In genomic region chr11:52282420-52282773, GRCm38 (mm10) we compare ENCODE assay signal across 8 mouse cellular contexts. TPM values are rescaled to one million over a fixed set of nuclear protein-coding genes. Genes with fewer than 3 reads are reported as not detected.
DNase-seq lines count a peak whose midpoint lies in the region; ATAC-seq and TF ChIP-seq lines count a peak whose summit lies in the region.

No protein-coding gene starts in this region.

- H3K9me3 ChIP-seq in heart, embryonic 11.5 days (replicated peaks; ENCODE audit: control insufficient read depth, low read length) = no peaks in the 10 kb centered on the region
- no peaks in the 10 kb centered on the region for H3K9me3 ChIP-seq in ES-Bruce4 (replicated peaks; ENCODE audit: control insufficient read depth, insufficient read depth, low read length, poor library complexity, severe bottlenecking)
- H3K9me3 ChIP-seq in forebrain, embryonic 16.5 days (ENCODE audit: control insufficient read depth, low read length) = no peaks in the 10 kb centered on the region

- no peak for ATAC-seq in heart, embryonic 11.5 days (replicated peaks; ENCODE audit: insufficient number of reproducible peaks, low FRiP score, low TSS enrichment)
- no peak for ATAC-seq in forebrain, embryonic 16.5 days

- peak overlapping the region; percentile 68 for H3K4me3 ChIP-seq in heart, embryonic 11.5 days (ENCODE audit: low read depth, low read length)
- peak overlapping the region; percentile 94 for H3K4me3 ChIP-seq in ES-Bruce4 (ENCODE audit: low read depth, low read length)
- peak overlapping the region; percentile 71 for H3K4me3 ChIP-seq in forebrain, embryonic 16.5 days (replicated peaks; ENCODE audit: low read length)

- peak overlapping the region; percentile 73 for H3K9ac ChIP-seq in heart, embryonic 11.5 days (ENCODE audit: low read depth, low read length)
- peak overlapping the region; percentile 78 for H3K9ac ChIP-seq in ES-Bruce4 (ENCODE audit: low read depth, poor library complexity, severe bottlenecking)
- H3K9ac ChIP-seq in forebrain, embryonic 16.5 days (replicated peaks; ENCODE audit: low read depth, low read length) = peak overlapping the region; percentile 58

- peaks cover 12% of the 10 kb centered on the region; the same call in 1 of the 2 replicates for H3K27me3 ChIP-seq in heart, embryonic 11.5 days (ENCODE audit: control insufficient read depth, insufficient read depth, low read length)
- no peaks in the 10 kb centered on the region for H3K27me3 ChIP-seq in ES-Bruce4 (ENCODE audit: control insufficient read depth, insufficient read depth, low read length, poor library complexity, severe bottlenecking)
- H3K27me3 ChIP-seq in forebrain, embryonic 16.5 days (replicated peaks; ENCODE audit: control insufficient read depth, insufficient read depth, low read length) = peaks cover 13% of the 10 kb centered on the region

- DNase-seq in heart, postnatal 4 days = no peak
- peak; percentile 42 to 52 for DNase-seq in lung, postnatal 4 days
- peak; percentile 87 for DNase-seq in thymus, postnatal 25 days
- no peak for DNase-seq in cerebellum, adult 11 months
- DNase-seq in spleen, postnatal 14 days (ENCODE audit: low spot score in 2 of 2) = no peak

- 3% methylated on average over 19 of the region's 19 CpGs for WGBS in heart, embryonic 11.5 days (ENCODE audit: insufficient replicate concordance)
- 0% methylated on average over 19 of the region's 19 CpGs for WGBS in forebrain, embryonic 16.5 days

- no peak overlapping the region for H3K27ac ChIP-seq in heart, embryonic 11.5 days (ENCODE audit: low read depth, low read length)
- no peak overlapping the region for H3K27ac ChIP-seq in ES-Bruce4 (ENCODE audit: insufficient read depth, low read length)
- H3K27ac ChIP-seq in forebrain, embryonic 16.5 days (ENCODE audit: low read length) = no peak overlapping the region

- TF ChIP-seq CTCF in ES-Bruce4 (IDR thresholded peaks at IDR 0.05; ENCODE audit: low read depth, low read length) = no peak

- H3K36me3 ChIP-seq in heart, embryonic 11.5 days (ENCODE audit: control insufficient read depth, insufficient read depth, low read length) = no peaks in the 10 kb centered on the region
- H3K36me3 ChIP-seq in ES-Bruce4 (ENCODE audit: control insufficient read depth, insufficient read depth, low read length, poor library complexity, severe bottlenecking) = 0 out of 2 replicates have a peak, but pooled peaks cover 5% of the 10 kb centered on the region
- no peaks in the 10 kb centered on the region for H3K36me3 ChIP-seq in forebrain, embryonic 16.5 days (ENCODE audit: control insufficient read depth, insufficient read depth)

- H3K4me2 ChIP-seq in heart, embryonic 11.5 days = peak overlapping the region; percentile 99
- peak overlapping the region; percentile 91 for H3K4me2 ChIP-seq in forebrain, embryonic 16.5 days (ENCODE audit: low read length)

- no peak for TF ChIP-seq POLR2A in ES-Bruce4 (IDR thresholded peaks at IDR 0.05; ENCODE audit: insufficient read depth, low read length)

- peaks cover 24% of the 10 kb centered on the region for H3K4me1 ChIP-seq in heart, embryonic 11.5 days (ENCODE audit: control insufficient read depth, insufficient read depth, low read length)
- H3K4me1 ChIP-seq in ES-Bruce4 (ENCODE audit: control insufficient read depth, insufficient read depth, low read length) = peaks cover 6% of the 10 kb centered on the region
- peaks cover 24% of the 10 kb centered on the region for H3K4me1 ChIP-seq in forebrain, embryonic 16.5 days (replicated peaks; ENCODE audit: control insufficient read depth, insufficient read depth, low read length)

- TF ChIP-seq EP300 in ES-Bruce4 (IDR thresholded peaks at IDR 0.05; ENCODE audit: insufficient read depth, low read depth, low read length) = peak; percentile 15; the same call in 1 of the 2 replicates

RNA-seq across cellular contexts. Expression of gene Tcf7, which starts 0.4 kb away (rescaled TPM):
- polyA plus RNA-seq in heart, embryonic 11.5 days (2014; fragmentation: Nextera tagmentation; extraction: Ambion mirVana) = 5.3 and 5.5 TPM in 2 replicates
- total RNA-seq in heart, postnatal 4 days (2021) = 1 to 10 TPM; 2.8 to 3.8 TPM
- polyA plus RNA-seq in ES-Bruce4 (2011; ENCODE audit: insufficient read depth, insufficient read length, low read depth, missing spikeins) = 68.6 and 79.1 TPM in 2 replicates
- polyA plus RNA-seq in forebrain, embryonic 16.5 days (2015; fragmentation: Nextera tagmentation; extraction: Ambion mirVana) = 2.7 and 4.8 TPM in 2 replicates

RNA-seq across cellular contexts. Expression of gene Skp1a, which starts 50.6 kb away (rescaled TPM):
- polyA plus RNA-seq in heart, embryonic 11.5 days (2014; fragmentation: Nextera tagmentation; extraction: Ambion mirVana) = 506 and 537 TPM in 2 replicates
- total RNA-seq in heart, postnatal 4 days (2021) = 100 to 1,000 TPM; 239 to 250 TPM
- 589 and 680 TPM in 2 replicates for polyA plus RNA-seq in ES-Bruce4 (2011; ENCODE audit: insufficient read depth, insufficient read length, low read depth, missing spikeins)
- polyA plus RNA-seq in forebrain, embryonic 16.5 days (2015; fragmentation: Nextera tagmentation; extraction: Ambion mirVana) = 1,143 and 1,208 TPM in 2 replicates

Comparison
In these comparisons a context has a peak if more than half of its experiments do, and no peak if none do; other contexts are left out.
1. DNase-seq: peak in lung, postnatal 4 days (2 of 2) and thymus, postnatal 25 days (single experiment); none in heart, postnatal 4 days (single experiment), cerebellum, adult 11 months (single experiment) and spleen, postnatal 14 days (0 of 2).
2. RNA of gene Tcf7, which starts 0.4 kb away (polyA plus RNA-seq): 68.6 to 79.1 TPM in ES-Bruce4; 5.3 to 5.5 TPM in heart, embryonic 11.5 days and 2.7 to 4.8 TPM in forebrain, embryonic 16.5 days; every median in the first group is over 10 times any median in the second.
3. Peak in every context shown above with its lines, with median percentiles within 50 percentile points of each other: H3K4me3 ChIP-seq and H3K9ac ChIP-seq.